Mouse (Mus musculus): Measurements from ENCODE around the gene D630003M21Rik.

D630003M21Rik gene

DNA sequence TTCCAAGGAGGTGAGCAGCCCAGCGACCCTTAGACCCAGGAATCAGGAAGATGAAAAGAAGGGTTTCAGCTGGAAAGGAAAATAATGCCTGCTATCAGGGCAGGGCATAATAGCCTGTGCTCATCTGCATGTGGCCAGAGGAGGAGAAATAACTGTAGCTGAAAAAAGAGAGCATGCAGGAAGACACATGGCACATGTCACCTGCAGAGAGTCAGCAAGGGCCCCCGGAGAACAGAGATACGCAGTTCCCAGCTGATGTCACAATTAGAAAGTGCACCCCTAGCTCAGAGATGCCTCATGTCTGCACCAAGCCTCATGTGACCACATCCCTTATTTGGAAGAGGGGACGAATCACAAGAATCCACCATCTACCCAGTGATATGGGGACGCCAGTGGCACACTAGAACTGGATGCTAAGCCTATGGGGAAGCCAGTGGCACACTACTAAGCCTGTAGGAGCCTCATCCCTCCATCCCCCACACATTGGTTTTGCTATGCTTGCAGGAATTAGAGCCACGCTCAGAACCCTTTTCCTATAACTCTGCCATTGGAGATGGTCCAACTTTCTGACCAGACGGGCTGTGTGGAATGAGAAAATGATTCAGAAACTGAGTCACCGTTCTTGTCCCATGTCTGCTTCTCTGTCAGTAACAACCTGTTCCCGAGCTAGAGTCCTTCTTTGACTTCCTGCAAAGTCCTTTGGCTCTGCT is 61.4 kb downstream of the D630003M21Rik start:
- CTCF ChIA-PET: interaction anchor here (0.9 to 1.3 kb wide), 2 partner anchors 12 to 37 kb away, joined by 3 read pairs; no protein-coding TSS in a partner anchor

DNA sequence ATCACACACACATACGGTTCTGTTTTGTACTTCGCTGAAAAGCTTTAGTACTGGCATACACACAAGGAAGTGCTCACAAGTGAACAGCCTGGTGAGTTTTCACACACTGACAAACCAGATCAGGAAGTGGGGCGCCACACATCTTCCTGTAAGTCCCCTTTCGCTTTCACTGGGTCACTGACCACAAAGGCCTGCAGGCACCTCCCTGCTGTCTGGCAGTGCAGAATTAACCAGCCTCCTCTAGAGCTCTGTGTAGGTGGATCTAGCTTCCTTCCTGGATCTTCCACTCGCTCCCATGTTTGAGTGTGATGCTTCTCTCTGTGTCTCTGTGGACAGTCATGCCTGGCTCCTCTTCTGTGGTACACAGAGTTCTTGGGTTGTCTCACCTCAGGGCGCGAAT is 62.4 kb downstream of the D630003M21Rik start:
- CTCF ChIA-PET: interaction anchor here (0.9 to 1.3 kb wide), 2 partner anchors 13 to 38 kb away, joined by 3 read pairs; no protein-coding TSS in a partner anchor

DNA sequence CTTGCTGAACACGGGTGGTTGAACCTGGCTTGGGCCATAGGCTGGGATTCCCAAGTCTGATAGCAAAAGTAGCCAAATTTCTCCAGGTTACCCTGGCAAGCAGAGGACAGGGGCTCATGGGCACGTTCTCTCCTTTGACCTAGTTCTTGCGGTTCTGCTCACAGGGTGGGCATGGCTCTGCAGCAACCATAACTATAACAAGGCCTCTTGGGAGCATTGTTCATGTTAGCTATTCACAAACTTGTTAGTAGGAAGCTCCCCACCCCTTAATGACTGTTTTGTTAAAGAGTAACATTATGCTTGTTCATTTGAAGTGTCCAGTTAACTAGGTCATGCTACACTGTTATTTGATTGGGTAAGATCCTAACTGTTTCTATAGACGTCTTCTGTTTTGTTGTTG is 63.2 kb downstream of the D630003M21Rik start:
- CTCF ChIA-PET: no interaction called here

DNA sequence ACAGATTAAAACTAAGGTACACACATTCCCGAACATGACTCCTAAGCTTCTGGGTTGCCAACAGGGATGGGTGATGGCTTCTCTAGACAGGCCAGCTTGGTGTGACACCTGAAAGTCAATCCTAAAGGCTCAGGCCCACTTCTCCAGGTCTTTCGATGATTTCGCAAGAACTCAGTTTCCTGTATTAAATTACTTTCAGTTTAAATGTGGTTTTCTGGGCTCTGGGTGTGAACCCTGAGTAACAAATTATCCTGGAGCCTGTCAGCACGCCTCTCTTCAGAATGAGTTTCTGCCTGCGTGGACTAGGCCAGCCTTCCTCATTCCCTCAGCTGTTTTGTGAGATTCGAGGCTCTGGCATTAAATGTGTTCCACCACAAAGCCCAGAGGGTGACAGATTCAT is 66.0 kb downstream of the D630003M21Rik start:
- CTCF ChIA-PET: no interaction called here

DNA sequence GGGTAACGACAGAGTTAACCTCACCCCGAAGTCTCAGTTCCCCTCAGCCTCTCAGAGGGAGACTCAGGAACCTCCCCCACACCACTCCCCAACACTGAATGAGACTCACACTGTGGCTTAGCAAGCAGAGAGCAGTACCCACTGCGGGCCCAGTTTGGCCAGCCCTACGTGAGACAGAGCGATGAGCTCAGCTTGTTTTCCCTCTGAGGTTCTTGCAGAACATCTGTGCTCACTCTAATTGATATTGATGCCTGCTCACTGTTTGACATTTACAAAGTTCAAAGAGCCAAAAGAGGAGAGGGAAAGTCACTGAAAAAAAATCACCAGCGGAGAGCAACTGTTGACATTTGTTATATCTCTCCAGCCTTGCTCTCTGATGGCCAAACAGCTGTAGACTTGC is 67.3 kb downstream of the D630003M21Rik start:
- CTCF ChIA-PET: interaction anchor here (0.7 kb wide), 1 partner anchor 9 kb away, joined by 3 read pairs; no protein-coding TSS in a partner anchor

DNA sequence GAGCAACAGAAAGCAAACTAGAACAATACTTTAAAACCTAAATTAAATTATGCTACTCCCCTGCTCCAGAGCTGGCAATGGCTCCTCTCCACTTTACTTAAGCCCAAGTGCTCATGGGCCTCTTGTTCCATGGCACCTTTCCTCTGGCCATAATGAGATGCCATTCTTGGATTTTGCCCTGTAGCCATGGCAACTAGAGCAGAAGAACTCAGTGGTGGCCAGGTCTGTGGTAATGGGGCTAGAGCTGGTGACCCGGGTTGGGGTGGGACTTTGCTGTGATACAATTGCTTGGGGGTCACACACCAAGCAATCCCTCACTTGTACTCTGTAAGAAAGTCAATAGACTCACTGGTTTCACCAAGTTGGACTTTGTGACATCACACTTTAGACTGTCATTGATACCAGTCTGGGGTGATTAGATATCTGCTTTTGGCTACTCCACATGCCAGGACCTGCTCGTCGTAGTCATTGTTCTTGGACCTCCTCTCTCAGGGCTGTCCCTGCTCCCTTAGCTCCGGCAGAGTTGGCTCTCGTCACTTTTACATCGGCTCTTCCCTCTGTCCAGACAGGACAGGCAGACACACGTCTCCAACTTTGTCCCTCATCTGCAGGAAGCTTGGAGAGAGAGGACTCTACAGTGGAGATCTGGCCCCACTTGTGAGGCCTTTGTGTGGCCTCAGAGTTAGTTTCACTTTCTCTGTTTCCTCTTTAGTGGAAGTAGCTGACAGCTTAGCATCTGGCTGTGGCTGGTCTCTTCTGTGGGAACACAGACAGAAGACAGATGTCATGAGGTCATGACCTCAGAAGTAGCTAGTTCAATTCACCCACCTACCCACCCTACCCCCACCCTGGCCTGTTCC is 69.4 kb downstream of the D630003M21Rik start:
- CTCF ChIA-PET: interaction anchor here (0.8 to 1.4 kb wide), 5 partner anchors 7 to 1105 kb away, joined by 3 to 11 read pairs (median 4); no protein-coding TSS in a partner anchor

DNA sequence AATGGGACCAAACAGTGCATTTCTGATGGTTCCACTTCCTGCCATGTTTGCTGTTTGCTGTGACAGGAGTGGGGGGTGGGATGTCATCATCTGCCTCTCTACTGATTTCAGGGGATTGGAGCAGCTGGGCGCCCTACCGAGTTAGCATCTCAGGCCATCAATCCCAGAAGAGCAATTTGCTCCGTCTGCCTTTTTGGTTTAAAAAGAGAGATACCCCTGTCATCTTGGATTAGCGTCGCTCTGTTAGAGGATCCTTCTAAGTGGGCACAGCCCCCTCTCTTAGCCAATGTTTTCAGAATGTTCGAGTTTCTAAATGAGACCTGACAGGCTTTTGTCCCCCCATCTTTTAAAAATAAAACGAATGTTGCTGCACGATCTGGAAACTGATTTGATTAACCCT is 71.4 kb downstream of the D630003M21Rik start:
- CTCF ChIA-PET: no interaction called here

DNA sequence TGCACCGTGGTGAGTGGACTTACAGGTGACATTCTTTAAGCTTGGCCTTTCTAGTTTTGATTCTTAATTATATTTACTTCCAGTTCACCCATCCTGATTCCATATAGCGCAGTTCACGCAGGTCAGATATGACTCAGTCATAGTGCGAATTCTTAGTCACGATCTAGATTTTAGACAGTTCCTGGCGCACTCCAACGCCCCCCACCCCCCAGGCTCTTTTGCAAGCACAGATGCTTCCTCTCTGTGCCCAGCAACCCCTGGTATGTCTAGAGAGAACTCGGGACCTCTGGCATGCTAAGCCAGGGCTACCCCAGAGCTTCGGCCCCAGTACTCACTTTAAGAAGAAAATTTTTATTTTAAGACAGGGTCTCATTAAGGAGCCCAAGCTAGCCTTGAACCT is 72.5 kb downstream of the D630003M21Rik start:
- CTCF ChIA-PET: no interaction called here

DNA sequence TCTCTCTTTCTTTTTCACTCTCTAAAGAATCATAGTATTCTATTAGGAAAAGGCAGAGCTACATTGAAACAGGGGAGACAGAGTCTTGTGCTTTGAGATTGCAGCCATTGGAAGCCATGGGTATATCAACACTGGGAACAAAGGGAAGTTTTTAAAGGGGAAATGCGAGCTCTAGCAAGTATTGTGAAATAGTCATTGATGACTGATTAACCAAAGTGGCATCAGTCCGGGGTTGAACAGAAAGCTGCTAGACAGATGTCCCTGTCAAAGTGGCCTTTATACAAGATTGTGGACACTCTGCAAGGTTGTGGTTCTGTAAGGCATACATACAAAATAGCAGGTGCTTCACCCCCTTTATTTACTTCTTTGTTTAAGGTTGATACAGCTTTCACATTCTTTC is 73.4 kb downstream of the D630003M21Rik start:
- CTCF ChIA-PET: interaction anchor here (0.7 kb wide), 1 partner anchor 697 kb away, joined by 4 read pairs; no protein-coding TSS in a partner anchor

DNA sequence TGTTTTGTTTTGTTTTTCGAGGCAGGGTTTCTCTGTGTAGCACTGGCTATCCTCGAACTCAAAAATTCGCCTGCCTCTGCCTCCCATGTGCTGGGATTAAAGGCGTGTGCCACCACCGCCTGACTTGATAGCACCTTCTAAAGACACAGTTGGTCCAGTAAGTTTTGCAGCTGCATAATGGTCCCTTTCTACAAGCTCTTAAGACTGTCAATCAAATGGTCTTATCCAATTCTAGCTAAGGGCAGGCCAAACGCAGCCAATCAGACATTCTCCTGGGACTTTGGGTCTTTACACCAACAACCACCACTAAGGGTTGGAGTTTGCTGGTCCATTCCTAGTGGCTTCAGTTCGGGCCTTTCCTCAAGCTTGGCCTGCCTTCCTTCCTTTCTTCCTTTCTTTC is 73.9 kb downstream of the D630003M21Rik start:
- CTCF ChIA-PET: interaction anchor here (0.7 kb wide), 1 partner anchor 697 kb away, joined by 4 read pairs; no protein-coding TSS in a partner anchor

DNA sequence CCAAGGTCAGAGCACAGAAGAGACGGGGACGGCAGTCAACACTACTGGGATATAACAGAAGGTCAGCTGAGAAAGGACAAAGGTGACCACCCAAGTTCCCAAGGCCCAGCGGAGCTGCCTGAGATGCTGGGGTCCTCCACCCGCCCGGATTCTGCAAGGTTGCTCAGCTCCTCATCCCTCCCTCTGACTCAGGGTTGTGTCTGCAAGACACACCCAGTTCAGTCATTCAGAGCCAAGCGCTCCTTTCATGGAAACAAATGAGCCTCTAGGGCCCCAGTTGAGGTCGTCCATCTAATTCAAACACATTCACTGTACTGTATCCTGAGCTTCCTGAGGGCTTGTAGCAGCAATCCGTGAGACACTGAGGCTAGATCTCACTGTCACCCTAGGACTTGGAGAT is 74.4 kb downstream of the D630003M21Rik start:
- CTCF ChIA-PET: interaction anchor here (0.7 kb wide), 1 partner anchor 696 kb away, joined by 4 read pairs; no protein-coding TSS in a partner anchor

DNA sequence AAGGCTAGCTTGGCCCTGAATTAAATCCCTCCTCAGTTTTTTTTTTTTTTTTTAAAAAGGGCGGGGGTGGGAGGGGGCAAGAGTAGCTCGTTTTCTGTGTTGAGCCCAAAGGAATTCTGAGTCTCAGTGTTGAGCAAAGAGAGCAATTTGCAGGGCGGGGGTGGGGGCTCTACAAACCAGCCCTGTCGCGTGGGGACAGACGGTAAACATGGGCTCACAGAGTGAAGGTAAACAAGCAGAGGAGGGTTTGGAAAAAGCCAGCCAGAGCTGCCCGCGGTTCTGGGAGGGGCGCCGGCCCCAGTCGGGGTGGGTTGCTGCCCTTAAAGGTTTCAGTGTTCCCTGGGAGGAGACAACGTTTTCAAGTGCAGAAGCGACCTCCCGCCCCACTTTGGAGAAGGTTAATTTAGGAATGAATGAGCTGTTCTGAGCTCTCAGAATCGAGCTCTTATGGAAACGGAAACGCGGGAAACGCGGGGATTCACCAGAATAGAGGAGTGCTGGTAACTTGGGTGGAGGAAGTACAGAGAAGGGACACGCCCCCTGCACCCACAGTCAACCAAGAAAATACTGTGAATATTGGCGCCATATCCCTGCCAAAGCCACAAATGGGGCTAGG is 75.2 kb downstream of the D630003M21Rik start:
- CTCF ChIA-PET: interaction anchor here (0.6 kb wide), 1 partner anchor 25 kb away, joined by 3 read pairs; no protein-coding TSS in a partner anchor

DNA sequence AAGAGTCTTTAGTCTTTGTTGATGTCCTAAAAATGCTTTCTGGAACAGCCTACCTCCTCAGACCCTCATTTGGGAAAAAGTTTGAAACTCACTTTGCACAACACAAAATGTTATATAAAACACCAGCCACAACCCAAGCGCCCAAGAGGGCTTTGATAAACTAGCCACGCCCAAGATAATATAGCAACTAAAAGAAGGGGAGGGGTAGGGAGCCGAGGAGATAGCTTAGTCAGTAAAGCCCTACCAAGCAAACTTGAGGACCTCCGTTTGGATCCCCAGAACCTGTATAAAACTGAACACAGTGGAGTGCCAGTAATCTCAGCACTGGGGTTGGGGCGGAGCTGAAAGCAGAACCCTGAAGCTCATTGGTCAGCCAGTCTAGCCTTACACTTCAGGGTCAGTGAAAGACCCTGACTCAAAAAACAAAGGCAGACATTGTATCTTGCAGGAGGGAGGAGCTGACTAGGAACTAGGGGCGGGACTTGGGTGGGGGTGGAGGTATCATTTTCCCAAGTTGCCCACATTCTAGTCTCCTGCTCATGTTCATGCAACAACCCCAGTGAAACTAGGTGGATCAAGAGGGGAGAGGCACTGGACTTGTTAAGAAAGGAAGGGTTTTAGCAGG is 76.2 kb downstream of the D630003M21Rik start:
- CTCF ChIA-PET: interaction anchor here (0.9 kb wide), 1 partner anchor 8 kb away, joined by 11 read pairs; no protein-coding TSS in a partner anchor

DNA sequence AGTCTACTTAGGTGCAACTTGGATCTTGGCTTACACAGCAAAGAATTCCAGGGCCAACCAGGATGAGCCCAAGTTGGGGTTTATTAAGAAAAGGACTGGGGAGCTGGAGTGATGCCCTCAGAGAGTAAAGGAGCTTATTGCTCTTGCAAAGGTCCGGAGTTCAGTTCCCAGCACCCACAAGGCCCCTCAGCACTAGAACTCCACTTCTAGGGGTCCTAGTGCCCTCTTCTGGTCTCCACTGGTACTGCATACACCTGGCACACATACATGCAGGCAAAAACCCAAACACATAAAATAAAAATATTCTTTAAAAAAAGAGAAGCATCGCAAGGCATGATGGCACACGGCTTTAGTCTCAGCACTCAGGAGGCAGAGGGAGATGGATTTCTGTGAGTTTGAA is 77.9 kb downstream of the D630003M21Rik start:
- CTCF ChIA-PET: no interaction called here

DNA sequence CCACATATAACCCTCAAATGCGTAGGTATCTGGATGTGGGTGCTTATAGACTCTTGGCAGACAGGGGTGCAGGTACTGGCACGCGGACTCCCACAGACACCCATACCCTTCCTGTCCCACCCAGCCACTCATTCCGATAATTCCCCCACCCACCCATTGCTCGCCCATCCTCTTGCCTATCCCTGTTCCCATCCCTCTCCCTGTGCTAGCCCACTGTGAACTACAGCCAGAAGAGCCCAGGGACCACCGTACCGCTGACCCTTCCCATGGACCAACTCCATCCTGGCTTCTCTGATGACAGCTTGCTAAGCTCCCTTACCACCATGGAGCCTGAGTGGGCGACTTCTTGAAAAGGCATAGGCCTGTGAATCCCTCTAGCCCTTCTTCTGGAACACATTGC is 82.1 kb downstream of the D630003M21Rik start:
- CTCF ChIA-PET: no interaction called here

DNA sequence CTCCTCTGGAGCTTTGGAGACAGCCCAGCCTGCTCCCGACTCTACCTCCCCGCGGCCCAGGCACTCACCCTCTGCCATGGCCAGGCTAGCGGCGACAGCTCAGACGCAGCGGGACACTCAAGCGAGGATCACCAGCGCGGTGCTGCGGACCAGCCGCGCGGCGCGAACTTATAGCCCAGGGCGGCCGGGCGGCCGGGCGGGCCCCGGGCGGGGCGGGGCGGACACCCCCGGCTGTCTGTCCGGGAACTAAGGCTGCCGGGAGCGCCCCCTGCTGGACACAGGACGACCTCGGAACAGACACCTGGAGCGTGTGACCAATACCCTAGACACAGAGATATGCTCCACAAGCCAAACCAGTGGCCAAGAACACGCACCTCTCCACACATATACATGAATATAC is 82.8 kb downstream of the D630003M21Rik start, which contains the start of gene Tgm2:
Gene Tgm2, minus strand, starts transcription at position 214 of the 400 bp plus-strand sequence.
- CTCF ChIA-PET: no interaction called here

DNA sequence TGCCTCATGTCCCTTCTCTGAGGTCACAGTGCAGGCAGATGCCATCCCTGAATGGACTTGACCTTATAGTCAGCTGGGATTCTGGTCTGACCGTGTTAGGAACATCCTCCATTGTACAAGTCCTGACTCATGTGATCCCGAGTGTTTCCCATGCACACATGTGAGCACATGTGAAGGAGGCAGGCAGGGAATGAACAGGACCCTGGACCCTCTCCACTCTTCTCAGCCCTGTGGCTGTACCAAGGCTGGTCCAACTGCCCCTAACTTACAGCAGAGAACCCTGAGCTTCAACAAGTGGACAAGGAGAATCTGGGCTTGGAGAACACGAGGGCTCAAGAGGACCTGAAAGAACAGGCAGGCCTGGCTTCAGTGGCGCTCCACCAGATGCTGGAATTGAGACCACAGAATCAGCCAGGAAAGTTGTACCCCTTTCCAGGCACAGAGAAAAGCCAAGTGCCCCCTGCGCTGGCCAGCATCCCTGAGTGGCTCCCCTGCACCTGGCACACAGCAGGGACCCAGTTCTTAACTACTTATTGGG is 83.4 kb downstream of the D630003M21Rik start:
- CTCF ChIA-PET: no interaction called here

DNA sequence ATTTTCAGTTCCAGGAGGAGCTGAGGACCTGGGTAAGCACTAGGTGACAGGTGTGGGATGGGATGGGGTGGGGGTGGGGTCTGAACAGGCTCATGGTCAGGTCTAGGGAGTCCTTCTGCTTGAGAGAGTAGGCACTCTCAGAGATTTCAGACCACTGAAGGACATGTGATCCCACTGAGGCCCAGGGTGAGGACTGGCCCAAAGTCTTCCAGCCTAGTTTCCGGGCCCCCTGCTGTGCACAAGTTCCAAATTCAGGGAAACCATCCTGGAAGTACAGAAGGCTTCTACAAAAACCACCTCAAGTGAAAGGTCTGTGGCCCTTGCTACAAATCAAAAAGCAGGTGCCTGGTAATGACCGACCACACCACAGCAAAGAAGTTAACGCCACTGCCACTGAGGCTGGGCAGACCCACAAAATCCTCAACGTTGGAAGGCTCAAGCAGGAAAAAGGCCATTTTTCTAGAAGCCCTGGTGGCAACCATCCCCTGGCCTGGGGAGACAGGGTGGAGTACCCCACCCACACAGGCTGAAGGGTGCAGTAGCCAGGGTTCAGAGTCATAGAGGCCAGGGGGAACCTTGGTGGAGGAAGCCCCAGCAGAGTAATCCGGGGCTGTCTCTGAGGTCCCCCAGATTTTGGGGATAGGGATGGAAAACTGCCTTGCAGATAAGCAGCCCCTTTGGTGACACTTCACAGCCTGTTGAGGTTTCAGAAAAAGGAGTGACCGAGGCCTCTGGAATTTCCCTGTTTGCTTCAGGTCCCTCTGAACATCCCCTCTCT is 84.1 kb downstream of the D630003M21Rik start:
- CTCF ChIA-PET: no interaction called here

DNA sequence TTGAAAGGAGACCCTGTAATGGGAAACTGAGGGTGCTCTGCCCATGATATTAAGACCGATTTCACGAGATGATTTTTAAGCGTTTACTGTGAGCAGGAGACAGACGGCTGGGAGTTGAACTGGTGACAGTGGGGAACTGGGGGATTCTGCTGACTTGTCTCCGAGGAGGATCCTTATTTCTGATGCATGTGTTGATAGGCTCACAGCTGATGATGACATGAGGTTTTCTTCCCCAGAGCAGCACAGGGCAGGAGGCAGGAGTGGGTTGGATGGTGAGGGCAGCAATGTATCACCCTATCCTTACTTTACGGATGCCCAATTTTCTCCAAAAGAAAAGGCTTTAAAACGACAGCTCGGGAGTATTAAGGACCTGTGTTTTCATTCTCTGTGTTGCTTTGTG is 84.8 kb downstream of the D630003M21Rik start:
- CTCF ChIA-PET: interaction anchor here (0.7 kb wide), 1 partner anchor 16 kb away, joined by 3 read pairs; no protein-coding TSS in a partner anchor

DNA sequence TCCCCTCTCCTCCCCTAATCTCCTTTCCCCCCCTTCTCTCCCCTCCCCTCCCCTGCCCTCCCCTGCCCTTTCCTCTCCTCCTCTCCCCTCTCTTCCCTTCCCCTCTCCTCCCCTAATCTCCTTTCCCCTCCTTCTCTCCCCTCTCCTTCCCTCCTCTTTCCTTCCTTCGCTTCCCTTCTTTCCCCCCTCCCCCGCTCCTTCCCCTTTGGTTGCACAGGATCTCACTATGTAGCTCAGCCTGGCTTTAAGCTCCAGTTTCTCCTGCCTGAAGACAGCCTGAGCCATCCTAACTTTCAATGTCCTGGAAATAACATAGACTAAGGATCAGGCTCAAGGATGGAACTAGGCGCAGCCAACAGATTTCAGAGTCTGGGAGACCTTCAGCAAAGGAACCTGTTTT is 85.2 kb downstream of the D630003M21Rik start:
- CTCF ChIA-PET: interaction anchor here (0.7 kb wide), 1 partner anchor 16 kb away, joined by 3 read pairs; no protein-coding TSS in a partner anchor
